Mouse (Mus musculus) embryo, embryonic 10.5 days (tissue): ENCODE measurements around the gene Glis1.

Experiments
- DNase-seq: peaks from one replicate; pipeline ENCODE4 v3.0.0-alpha.2; 2015; ENCODE audit warnings: low spot score

Gene Glis1

DNA sequence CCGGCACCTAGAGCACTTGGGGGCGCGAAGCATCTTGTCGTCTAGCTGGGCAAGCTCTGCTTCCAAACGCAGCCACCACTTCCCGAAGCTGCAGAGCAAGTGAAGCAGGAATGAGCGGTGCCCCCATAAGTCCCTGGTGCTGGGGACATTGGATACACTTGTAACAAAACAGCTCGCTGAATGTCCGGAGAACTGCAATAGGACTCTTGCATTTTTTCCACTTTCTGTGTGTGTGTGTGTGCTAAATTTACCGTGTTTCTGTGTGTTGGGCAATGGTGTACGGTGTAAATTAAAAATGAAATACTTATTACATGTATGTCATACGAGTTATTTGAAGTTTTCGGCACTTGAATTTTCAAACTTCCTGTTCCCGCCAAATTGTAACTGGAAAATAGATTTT is 249.7 kb downstream of the Glis1 start, which contains the start of gene Dmrtb1:
Gene Dmrtb1, minus strand, starts transcription at position 101 of the 400 bp plus-strand sequence.
- no peak for DNase-seq
